Mouse (Mus musculus): Measurements from ENCODE around the gene Fbf1. TPM values are rescaled to one million over a fixed set of nuclear protein-coding genes. Genes with fewer than 3 reads are reported as not detected.
A peak's percentile ranks its signal among the peaks of the same experiment; 100 is the strongest.

The Fbf1 gene
- polyA plus RNA-seq, 1 experiment from 2014 or later = 49.5 TPM

DNA sequence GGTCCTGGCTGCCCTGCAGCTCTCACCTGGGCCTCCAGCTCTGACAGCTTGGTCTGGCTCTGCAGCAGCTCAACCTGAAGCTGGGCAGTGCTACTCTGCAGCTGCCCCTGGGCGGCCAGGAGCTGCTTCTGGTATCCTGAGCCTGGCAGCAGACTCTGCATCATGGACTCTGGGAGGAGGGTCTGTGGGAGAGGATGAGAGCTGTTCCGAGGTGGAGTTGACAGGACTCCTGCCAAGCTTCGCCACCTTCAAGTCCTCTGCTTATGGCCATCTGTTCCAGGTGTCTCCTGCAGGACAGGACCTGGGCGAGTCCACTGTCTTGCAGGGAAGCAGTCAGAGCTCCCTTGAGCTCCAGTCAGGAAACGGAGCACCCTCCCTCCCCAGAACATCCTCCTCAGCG, 18.6 kb downstream of the Fbf1 start:
- no peaks in the 10 kb centered on the region for H3K4me1 ChIP-seq
- H3K27ac ChIP-seq = no peak overlapping the region
- no peak overlapping the region; the same call in 1 of the 2 replicates for H3K9ac ChIP-seq
- H3K36me3 ChIP-seq = peaks cover 100% of the 10 kb centered on the region
- 77% methylated on average over 6 of the region's 6 CpGs for WGBS
- no peak for ATAC-seq (ENCODE audit: insufficient number of reproducible peaks, insufficient read depth, low FRiP score, low TSS enrichment, low read depth)
- H3K4me2 ChIP-seq = no peak overlapping the region
- no peaks in the 10 kb centered on the region for H3K9me3 ChIP-seq
- H3K4me3 ChIP-seq = no peak overlapping the region
- no peaks in the 10 kb centered on the region for H3K27me3 ChIP-seq

DNA sequence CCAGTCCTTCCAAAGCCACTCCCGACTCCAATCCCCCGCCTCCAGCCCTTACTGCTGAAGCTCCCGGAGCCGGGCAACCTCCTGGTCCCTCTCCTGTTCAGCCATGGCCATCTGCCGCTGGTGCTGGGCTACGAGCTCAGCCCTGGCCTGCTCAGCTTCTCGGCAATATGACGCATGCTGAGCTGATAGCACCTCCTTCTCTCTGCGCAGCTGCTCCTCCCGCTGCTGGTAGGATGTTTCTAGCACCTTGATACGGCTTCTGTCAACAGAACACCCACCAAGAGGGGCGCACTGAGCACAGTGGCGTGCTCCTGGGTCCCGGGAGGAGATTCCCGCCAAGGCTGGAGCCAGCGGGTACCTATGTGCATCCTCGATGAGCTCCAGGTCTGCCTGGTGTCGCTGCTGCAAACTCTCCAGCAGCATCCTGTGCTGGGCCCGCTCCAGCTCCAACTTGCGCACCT, 19.2 kb downstream of the Fbf1 start:
- H3K27me3 ChIP-seq = no peaks in the 10 kb centered on the region
- no peak overlapping the region for H3K4me3 ChIP-seq
- peak overlapping the region; percentile 11; the same call in 1 of the 2 replicates for H3K9ac ChIP-seq
- H3K9me3 ChIP-seq = no peaks in the 10 kb centered on the region
- no peaks in the 10 kb centered on the region for H3K4me1 ChIP-seq
- 69% methylated on average over 20 of the region's 20 CpGs for WGBS
- H3K4me2 ChIP-seq = no peak overlapping the region
- peaks cover 100% of the 10 kb centered on the region for H3K36me3 ChIP-seq
- ATAC-seq (ENCODE audit: insufficient number of reproducible peaks, insufficient read depth, low FRiP score, low TSS enrichment, low read depth) = no peak
- no peak overlapping the region; the same call in 1 of the 2 replicates for H3K27ac ChIP-seq

DNA sequence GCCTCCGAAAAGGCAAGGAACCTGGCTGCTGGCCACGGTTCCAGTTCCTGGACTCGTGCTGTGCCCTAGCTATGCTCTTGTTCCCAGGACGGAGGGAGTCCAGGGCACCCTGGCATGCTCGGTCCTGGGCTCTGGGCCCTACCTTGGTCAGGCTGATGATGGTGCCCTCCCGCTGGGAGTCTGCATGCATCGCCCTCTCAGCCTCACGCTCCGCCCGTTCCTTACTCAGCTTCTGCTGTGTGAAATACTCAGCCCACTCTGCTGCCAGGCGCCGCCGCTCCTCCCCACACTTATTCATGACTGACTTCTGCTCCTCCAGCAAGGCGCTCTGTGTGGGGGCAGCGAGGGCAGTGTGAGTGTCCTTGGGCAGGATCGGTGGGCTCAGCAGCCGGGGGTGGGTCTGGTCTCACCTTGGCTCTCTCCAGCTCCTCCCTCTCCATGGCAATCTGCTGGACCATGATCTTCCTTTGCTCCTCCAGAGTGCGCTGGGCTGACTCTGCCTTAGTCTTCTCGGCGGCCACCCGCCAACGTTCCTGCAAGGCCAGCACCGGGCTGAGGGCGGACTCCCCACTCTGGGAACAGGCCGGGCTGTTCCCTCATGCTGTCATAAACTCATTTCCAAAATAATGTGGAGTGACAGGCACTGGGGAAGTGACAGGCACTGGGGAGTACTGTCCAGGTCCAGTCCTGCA, 21.5 kb downstream of the Fbf1 start:
- WGBS = 77% methylated on average over 25 of the region's 25 CpGs
- Histone ChIP-seq H3K4me3 (no peak overlapping the region), H3K27ac (no peak overlapping the region), H3K4me2 (no peak overlapping the region), H3K9ac (no peak overlapping the region), H3K36me3 (peaks cover 99% of the 10 kb centered on the region), H3K9me3 (no peaks in the 10 kb centered on the region), H3K4me1 (no peaks in the 10 kb centered on the region), H3K27me3 (no peaks in the 10 kb centered on the region)
- ATAC-seq (ENCODE audit: insufficient number of reproducible peaks, insufficient read depth, low FRiP score, low TSS enrichment, low read depth) = no peak

DNA sequence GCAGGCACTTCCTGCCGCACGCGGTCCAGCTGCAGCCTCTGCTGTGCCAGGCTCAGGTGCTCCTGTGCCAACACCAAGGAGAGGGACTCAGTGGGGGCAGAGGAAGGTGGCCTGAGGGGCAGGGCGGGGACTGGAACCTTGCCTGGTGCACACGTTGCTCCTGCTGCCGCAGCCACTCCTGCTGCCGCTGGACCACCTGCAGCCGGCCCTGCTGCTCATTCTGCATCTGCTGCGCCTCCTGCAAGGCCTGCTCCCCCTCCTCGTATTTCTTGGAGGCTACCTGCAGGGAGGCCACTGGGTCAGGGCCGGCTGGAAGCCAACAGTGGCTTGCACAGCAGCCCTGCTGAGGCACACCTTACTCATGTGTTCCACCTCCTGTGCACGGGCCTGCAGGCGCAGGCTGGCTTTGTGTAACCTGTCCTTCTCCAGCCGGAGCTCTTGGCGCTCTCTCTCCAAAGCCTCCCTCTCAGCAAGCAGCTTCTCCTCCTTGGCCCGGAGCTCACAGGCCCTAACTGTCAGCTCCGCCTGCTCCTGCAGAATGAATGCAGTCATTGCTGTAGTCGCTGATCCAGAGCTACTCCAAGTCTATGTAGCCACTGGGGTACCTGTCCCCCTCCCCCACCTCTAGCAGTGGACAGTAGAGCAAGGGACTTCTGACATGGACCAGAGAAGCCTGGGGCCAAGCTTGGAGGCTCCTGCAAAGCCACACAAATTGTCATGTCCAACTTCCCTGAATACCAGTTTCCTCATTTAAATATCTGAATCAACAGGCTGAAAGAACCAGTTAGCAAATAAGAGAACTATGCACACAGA, 22.3 kb downstream of the Fbf1 start:
- Histone ChIP-seq H3K4me2 (no peak overlapping the region), H3K27me3 (no peaks in the 10 kb centered on the region), H3K4me3 (no peak overlapping the region), H3K9me3 (no peaks in the 10 kb centered on the region), H3K4me1 (no peaks in the 10 kb centered on the region), H3K9ac (peak overlapping the region; percentile 32; the same call in 1 of the 2 replicates), H3K36me3 (peaks cover 92% of the 10 kb centered on the region), H3K27ac (no peak overlapping the region)
- ATAC-seq (ENCODE audit: insufficient number of reproducible peaks, insufficient read depth, low FRiP score, low TSS enrichment, low read depth) = no peak
- 61% methylated on average over 18 of the region's 18 CpGs for WGBS

DNA sequence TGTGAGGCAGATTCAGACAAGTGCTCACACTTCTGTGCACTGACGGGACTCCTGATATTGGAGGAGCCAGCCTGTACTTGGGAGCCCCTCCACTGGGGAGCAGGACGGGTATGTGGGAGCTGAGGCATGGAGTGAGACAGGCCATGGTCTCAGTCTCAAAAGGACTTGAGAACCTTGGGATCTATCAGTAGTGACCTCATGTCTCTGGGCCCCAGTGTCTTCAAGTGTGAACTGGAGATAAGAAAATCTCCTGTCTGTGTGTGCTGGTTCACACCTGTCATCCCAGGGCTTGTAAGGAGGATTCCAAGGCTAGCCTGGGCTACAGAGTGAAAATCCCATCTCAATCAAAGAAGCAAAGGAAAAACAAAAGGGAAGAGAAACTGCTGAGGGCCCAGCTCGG, 24.5 kb downstream of the Fbf1 start:
- ATAC-seq (ENCODE audit: insufficient number of reproducible peaks, insufficient read depth, low FRiP score, low TSS enrichment, low read depth) = no peak
- no peaks in the 10 kb centered on the region for H3K27me3 ChIP-seq
- no peak overlapping the region for H3K27ac ChIP-seq
- no peaks in the 10 kb centered on the region for H3K9me3 ChIP-seq
- peaks cover 6% of the 10 kb centered on the region; the same call in 1 of the 2 replicates for H3K4me1 ChIP-seq
- no peak overlapping the region for H3K9ac ChIP-seq
- H3K4me2 ChIP-seq = no peak overlapping the region
- H3K4me3 ChIP-seq = no peak overlapping the region
- 86% methylated on average over 3 of the region's 3 CpGs for WGBS
- H3K36me3 ChIP-seq = peaks cover 70% of the 10 kb centered on the region

DNA sequence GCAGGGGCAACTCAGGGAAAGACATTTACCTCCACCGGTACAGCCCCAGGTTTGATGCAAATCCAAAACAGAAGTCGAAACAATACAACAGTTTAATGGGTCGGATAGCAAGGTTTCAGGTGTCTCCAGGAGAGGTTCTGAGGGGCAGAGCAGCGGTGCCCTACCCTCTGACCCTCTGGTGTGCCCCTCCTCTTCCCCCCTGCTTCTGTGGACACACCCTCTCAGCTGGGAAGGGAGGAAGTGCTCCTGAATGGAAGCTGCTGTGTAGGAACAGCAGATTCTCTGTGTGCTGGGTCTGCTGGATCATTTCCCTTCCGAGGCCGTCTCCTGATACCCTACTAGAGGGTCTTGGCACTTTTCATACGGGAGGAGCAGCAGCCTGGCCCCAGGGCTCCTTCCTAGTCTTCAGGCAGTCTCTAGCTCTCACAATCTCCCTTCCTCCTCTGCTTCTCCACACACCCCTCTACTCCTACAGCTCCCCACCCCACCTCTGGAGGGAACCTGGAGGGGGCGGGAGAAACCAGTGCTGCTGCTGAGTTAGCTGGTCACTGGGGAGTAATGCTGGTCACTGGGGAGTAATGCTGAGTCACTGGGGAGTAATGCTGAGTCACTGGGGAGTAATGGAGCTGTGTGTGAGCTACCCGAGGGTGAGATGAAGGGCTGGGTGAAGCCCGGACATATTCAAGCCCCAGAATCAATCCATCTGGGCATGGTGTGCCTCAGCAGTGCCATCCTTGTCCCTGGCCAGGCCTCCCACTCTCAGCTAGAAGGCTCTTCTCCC, 25.6 kb downstream of the Fbf1 start:
- Histone ChIP-seq H3K27ac (peak overlapping the region; percentile 1; the same call in 1 of the 2 replicates), H3K4me3 (no peak overlapping the region), H3K4me2 (no peak overlapping the region), H3K36me3 (peaks cover 59% of the 10 kb centered on the region), H3K9me3 (no peaks in the 10 kb centered on the region), H3K27me3 (no peaks in the 10 kb centered on the region), H3K4me1 (peaks cover 14% of the 10 kb centered on the region), H3K9ac (no peak overlapping the region)
- no peak for ATAC-seq (ENCODE audit: insufficient number of reproducible peaks, insufficient read depth, low FRiP score, low TSS enrichment, low read depth)
- WGBS = 48% methylated on average over 10 of the region's 10 CpGs

DNA sequence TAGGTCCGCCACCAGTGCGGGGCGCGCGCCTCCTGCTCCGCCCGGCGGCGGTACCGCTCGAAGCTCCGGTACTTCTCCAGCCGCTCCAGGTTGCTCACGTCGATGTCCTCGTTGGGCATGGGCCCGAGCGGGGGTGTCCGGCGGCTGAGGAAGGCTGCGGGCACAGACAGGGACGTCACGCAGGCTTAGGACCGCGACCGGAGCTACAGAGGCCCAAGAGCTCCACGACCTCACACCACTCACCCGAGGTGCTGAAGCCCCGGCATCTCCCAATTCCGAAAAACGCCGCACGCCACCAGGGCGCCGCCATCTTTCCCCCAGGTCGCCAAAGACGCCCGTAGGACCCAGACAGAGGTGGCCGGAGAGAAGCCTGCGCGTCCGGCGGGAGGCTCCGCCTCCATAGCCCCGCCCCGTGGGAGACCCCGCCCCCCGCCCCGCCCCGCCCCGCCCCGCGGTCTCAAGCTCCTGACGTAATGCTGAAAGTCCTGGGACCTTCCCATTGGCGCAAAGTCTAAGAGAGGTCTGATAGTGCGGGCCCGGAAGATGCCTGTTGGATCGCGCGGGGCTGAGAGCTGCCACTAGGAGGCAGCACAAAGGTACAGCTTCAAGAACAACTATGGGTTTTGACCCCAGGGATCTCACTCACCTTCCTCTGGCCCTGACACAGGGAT, 29.4 kb downstream of the Fbf1 start, which contains the start of gene Mrpl38:
Gene Mrpl38, minus strand, starts transcription at position 401 of the 671 bp plus-strand sequence.
- H3K9ac ChIP-seq = peak within 1 kb of the TSS; percentile 88
- WGBS = under 1% methylated on average over 60 of the region's 60 CpGs
- H3K27me3 ChIP-seq = no peaks in the 10 kb centered on the region
- H3K4me2 ChIP-seq = peak within 1 kb of the TSS; percentile 76
- no peaks in the 10 kb centered on the region for H3K9me3 ChIP-seq
- ATAC-seq (ENCODE audit: insufficient number of reproducible peaks, insufficient read depth, low FRiP score, low TSS enrichment, low read depth) = peak; percentile 92
- peak within 1 kb of the TSS; percentile 92 for H3K4me3 ChIP-seq
- H3K27ac ChIP-seq = peak within 1 kb of the TSS; percentile 69
- peaks cover 46% of the 10 kb centered on the region for H3K36me3 ChIP-seq
- peaks cover 17% of the 10 kb centered on the region for H3K4me1 ChIP-seq

DNA sequence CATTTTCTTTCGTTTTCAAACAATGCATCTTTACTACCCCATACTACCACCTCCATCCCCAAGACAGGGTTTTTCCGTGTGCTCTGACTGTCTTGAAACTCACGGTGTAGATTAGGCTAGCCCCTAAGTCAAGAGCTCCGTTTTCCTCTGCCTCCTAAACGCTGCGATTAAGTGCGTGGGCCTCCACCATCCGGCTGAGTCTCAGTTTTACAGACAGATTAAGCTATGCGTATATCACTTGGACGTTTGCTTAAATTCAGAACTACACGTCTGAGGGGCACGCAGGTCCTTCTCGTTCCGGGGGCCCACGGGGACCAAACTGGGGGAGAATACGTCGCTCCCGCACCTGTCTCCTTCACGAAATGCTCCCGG, 29.9 kb downstream of the Fbf1 start:
- no peaks in the 10 kb centered on the region for H3K9me3 ChIP-seq
- peaks cover 42% of the 10 kb centered on the region for H3K36me3 ChIP-seq
- H3K9ac ChIP-seq = peak overlapping the region; percentile 88
- H3K4me1 ChIP-seq = peaks cover 20% of the 10 kb centered on the region
- H3K4me2 ChIP-seq = peak overlapping the region; percentile 76
- no peak for ATAC-seq (ENCODE audit: insufficient number of reproducible peaks, insufficient read depth, low FRiP score, low TSS enrichment, low read depth)
- H3K27ac ChIP-seq = peak overlapping the region; percentile 69; the same call in 1 of the 2 replicates
- H3K4me3 ChIP-seq = peak overlapping the region; percentile 92
- H3K27me3 ChIP-seq = no peaks in the 10 kb centered on the region
- WGBS = under 1% methylated on average over 20 of the region's 20 CpGs

DNA sequence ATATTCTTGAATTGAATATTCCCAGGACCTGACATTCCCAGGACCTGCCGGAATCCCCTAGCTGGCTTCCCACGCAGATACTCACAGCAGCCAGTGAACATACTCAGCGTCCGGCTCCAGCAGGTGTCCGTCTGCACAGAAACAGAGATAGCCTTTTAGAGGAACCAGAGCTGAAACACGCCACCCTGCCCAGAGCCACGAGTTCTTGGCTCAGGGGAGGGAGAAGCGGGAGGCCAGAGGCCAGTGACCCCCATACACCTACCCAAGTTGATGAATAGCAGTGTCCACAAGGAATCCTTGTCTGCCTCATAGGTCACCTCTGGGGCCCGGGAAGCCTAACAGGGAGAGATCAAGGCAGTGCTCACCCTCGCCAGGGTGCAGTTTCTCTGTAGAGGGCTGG, 33.8 kb downstream of the Fbf1 start:
- H3K27me3 ChIP-seq = no peaks in the 10 kb centered on the region
- 83% methylated on average over 10 of the region's 10 CpGs for WGBS
- no peak overlapping the region for H3K4me3 ChIP-seq
- H3K9ac ChIP-seq = no peak overlapping the region
- H3K27ac ChIP-seq = no peak overlapping the region
- H3K36me3 ChIP-seq = peaks cover 43% of the 10 kb centered on the region
- no peak overlapping the region for H3K4me2 ChIP-seq
- no peak for ATAC-seq (ENCODE audit: insufficient number of reproducible peaks, insufficient read depth, low FRiP score, low TSS enrichment, low read depth)
- H3K4me1 ChIP-seq = peaks cover 45% of the 10 kb centered on the region
- no peaks in the 10 kb centered on the region for H3K9me3 ChIP-seq

DNA sequence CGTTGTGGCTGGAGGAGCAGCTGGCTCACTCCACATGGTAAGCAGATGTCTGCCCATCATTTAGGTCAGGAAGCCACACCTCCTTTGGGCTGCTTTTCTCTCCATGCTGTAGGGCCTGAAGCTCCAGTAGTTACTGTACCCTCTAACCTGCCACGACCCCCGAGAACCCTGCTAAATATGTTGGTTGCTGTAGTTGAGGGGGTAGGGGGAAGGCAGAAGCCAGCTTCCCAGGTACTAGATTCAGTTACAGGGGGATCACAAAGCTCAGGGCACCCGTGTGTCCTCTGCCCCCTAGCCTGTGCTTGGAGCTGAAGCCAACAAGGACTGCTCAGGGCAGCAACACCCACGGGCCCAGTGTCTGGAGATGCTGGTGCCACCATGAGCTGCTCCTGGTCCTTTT, 34.5 kb downstream of the Fbf1 start:
- no peak overlapping the region for H3K27ac ChIP-seq
- WGBS = 53% methylated on average over 5 of the region's 5 CpGs
- H3K4me3 ChIP-seq = no peak overlapping the region
- H3K9me3 ChIP-seq = no peaks in the 10 kb centered on the region
- peaks cover 42% of the 10 kb centered on the region for H3K4me1 ChIP-seq
- no peaks in the 10 kb centered on the region for H3K27me3 ChIP-seq
- no peak overlapping the region for H3K9ac ChIP-seq
- no peak for ATAC-seq (ENCODE audit: insufficient number of reproducible peaks, insufficient read depth, low FRiP score, low TSS enrichment, low read depth)
- no peak overlapping the region for H3K4me2 ChIP-seq
- peaks cover 43% of the 10 kb centered on the region for H3K36me3 ChIP-seq

Data from embryonic facial prominence, embryonic 13.5 days (tissue).